Mouse (Mus musculus) forebrain, postnatal 0 days (tissue): ENCODE results near the gene Adam1a. TPM values are rescaled to one million over a fixed set of nuclear protein-coding genes. Genes with fewer than 3 reads are reported as not detected.

Experiments
- ATAC-seq: fragments of 200-750 bp; cut with Nextera tagmentation; 2 replicates; pipeline ENCODE4 v1.8.0; 2017; ENCODE audit warnings: mild to moderate bottlenecking, moderate library complexity
- DNase-seq: peaks from one replicate; pipeline ENCODE4 v3.0.0-alpha.2; 2015
- H3K27ac ChIP-seq: fragments of 300-500 bp; sonication (generic); 2 replicates; pipeline ENCODE4 v1.5.1; 2014; ENCODE audit warnings: low read depth, mild to moderate bottlenecking, antibody characterized with exemption, low read length, moderate library complexity, mixed read lengths
- H3K27me3 ChIP-seq: fragments of 300-500 bp; sonication (generic); 2 replicates; pipeline ENCODE4 v1.6.1; 2014; ENCODE audit warnings: mild to moderate bottlenecking, low read length, mixed read lengths; ENCODE audit not compliant: insufficient read depth
- H3K36me3 ChIP-seq: fragments of 300-500 bp; sonication (generic); 2 replicates; pipeline ENCODE4 v1.6.1; 2014; ENCODE audit warnings: mild to moderate bottlenecking, moderate library complexity; ENCODE audit not compliant: insufficient read depth
- H3K4me1 ChIP-seq: fragments of 300-500 bp; sonication (generic); 2 replicates; pipeline ENCODE4 v1.6.1; 2014; ENCODE audit warnings: antibody characterized with exemption; ENCODE audit not compliant: insufficient read depth
- H3K4me2 ChIP-seq: fragments of 300-500 bp; sonication (generic); 2 replicates; pipeline ENCODE4 v1.6.1; 2014; ENCODE audit warnings: low read depth, mild to moderate bottlenecking, moderate library complexity
- H3K4me3 ChIP-seq: fragments of 300-500 bp; sonication (generic); 2 replicates; pipeline ENCODE4 v1.5.1; 2014; ENCODE audit warnings: low read depth, low read length, mixed read lengths
- H3K9ac ChIP-seq: fragments of 300-500 bp; sonication (generic); 2 replicates; pipeline ENCODE4 v1.6.1; 2014; ENCODE audit warnings: mild to moderate bottlenecking
- H3K9me3 ChIP-seq: fragments of 300-500 bp; sonication (generic); 2 replicates; pipeline ENCODE4 v1.6.1; 2016; ENCODE audit warnings: low read length
- CTCF ChIP-seq: sonication (generic); IDR thresholded peaks from 2 replicates; pipeline ENCODE4 v1.5.1; 2016; ENCODE audit warnings: antibody characterized with exemption, control low read depth, low read depth
- WGBS: fragments of 180-500 bp; shearing (Covaris S2); extraction: QIAGEN DNeasy Blood & Tissue Kit; methylation state at CpG from one replicate; pipeline ENCODE4 v1.1.7; 2014; 5-methylcytosine and 5-hydroxymethylcytosine counted together
- polyA plus RNA-seq: library from polyadenylated mRNA; unstranded; fragments of >200 nt; fragmentation: Nextera tagmentation; extraction: Ambion mirVana; gene quantifications from 2 replicates; pipeline ENCODE4 v1.2.1, GENCODE M21; 2015
- total RNA-seq: library from RNA; depleted of rRNA; stranded (reverse); fragments of >200 nt; gene quantifications from 2 replicates; pipeline ENCODE4 v1.2.3, GENCODE M21; 2014

Gene Adam1a
- total and polyA plus RNA-seq, 2 experiments from 2014 or later: 1.3 to 20.1 TPM

- TF ChIP-seq CTCF: no peak
- Histone ChIP-seq H3K27me3 (no peaks in the 10 kb centered on the region), H3K9me3 (no peaks in the 10 kb centered on the region), H3K9ac (no peak overlapping the region), H3K27ac (no peak overlapping the region), H3K4me2 (no peak overlapping the region), H3K4me1 (no peaks in the 10 kb centered on the region), H3K36me3 (no peaks in the 10 kb centered on the region), H3K4me3 (no peak overlapping the region)
- ATAC-seq (no peak), DNase-seq (no peak)
- 62% methylated on average over 11 of the region's 11 CpGs for WGBS
Measured at GRCm38 (mm10) chr5:121591417-121592063, 46.3 kb upstream of the Adam1a start.

GRCm38 (mm10) chr5:121589928-121590327, 44.6 kb upstream of the Adam1a start:
- no peak for ATAC-seq
- Histone ChIP-seq H3K27ac (no peak overlapping the region), H3K4me3 (no peak overlapping the region), H3K9ac (no peak overlapping the region), H3K4me2 (no peak overlapping the region), H3K9me3 (no peaks in the 10 kb centered on the region), H3K36me3 (no peaks in the 10 kb centered on the region), H3K27me3 (no peaks in the 10 kb centered on the region), H3K4me1 (no peaks in the 10 kb centered on the region)
- no peak for TF ChIP-seq CTCF
- 88% methylated on average over 6 of the region's 6 CpGs for WGBS
- DNase-seq: no peak

- no peak for ATAC-seq
- no peak for TF ChIP-seq CTCF
- H3K27me3 ChIP-seq: no peaks in the 10 kb centered on the region
- no peaks in the 10 kb centered on the region for H3K4me1 ChIP-seq
- H3K4me3 ChIP-seq: no peak overlapping the region
- no peak overlapping the region for H3K4me2 ChIP-seq
- no peaks in the 10 kb centered on the region for H3K9me3 ChIP-seq
- no peak overlapping the region for H3K9ac ChIP-seq
- H3K36me3 ChIP-seq: no peaks in the 10 kb centered on the region
- DNase-seq: no peak
- H3K27ac ChIP-seq: peak overlapping the region; percentile 15; the same call in 1 of the 2 replicates
- WGBS: 80% methylated on average over 6 of the region's 6 CpGs
Measured at GRCm38 (mm10) chr5:121586400-121587039, 41.2 kb upstream of the Adam1a start.

- DNase-seq: no peak
- no peak for TF ChIP-seq CTCF
- Histone ChIP-seq H3K4me3 (no peak overlapping the region), H3K27ac (no peak overlapping the region), H3K4me2 (no peak overlapping the region), H3K27me3 (no peaks in the 10 kb centered on the region), H3K9me3 (no peaks in the 10 kb centered on the region), H3K4me1 (no peaks in the 10 kb centered on the region), H3K36me3 (no peaks in the 10 kb centered on the region), H3K9ac (no peak overlapping the region)
- ATAC-seq: no peak
- WGBS: 86% methylated on average over 5 of the region's 5 CpGs
Measured at GRCm38 (mm10) chr5:121585699-121586098, 40.4 kb upstream of the Adam1a start.

- Histone ChIP-seq H3K9me3 (no peaks in the 10 kb centered on the region), H3K9ac (no peak overlapping the region), H3K4me2 (no peak overlapping the region), H3K4me1 (no peaks in the 10 kb centered on the region), H3K27me3 (no peaks in the 10 kb centered on the region), H3K36me3 (0 out of 2 replicates have a peak, but pooled peaks cover 5% of the 10 kb centered on the region), H3K4me3 (no peak overlapping the region), H3K27ac (no peak overlapping the region)
- no peak for TF ChIP-seq CTCF
- DNase-seq (no peak), ATAC-seq (no peak)
- WGBS: 96% methylated on average over 10 of the region's 10 CpGs
Measured at GRCm38 (mm10) chr5:121585005-121585404, 39.7 kb upstream of the Adam1a start.

- Histone ChIP-seq H3K4me2 (no peak overlapping the region), H3K4me1 (no peaks in the 10 kb centered on the region), H3K9ac (no peak overlapping the region), H3K36me3 (peaks cover 14% of the 10 kb centered on the region; the same call in 1 of the 2 replicates), H3K9me3 (no peaks in the 10 kb centered on the region), H3K27me3 (no peaks in the 10 kb centered on the region), H3K4me3 (no peak overlapping the region), H3K27ac (no peak overlapping the region)
- ATAC-seq (peak; percentile 69), DNase-seq (peak; percentile 53)
- 58% methylated on average over 12 of the region's 12 CpGs for WGBS
- TF ChIP-seq CTCF: peak; percentile 63
Measured at GRCm38 (mm10) chr5:121583765-121584501, 38.7 kb upstream of the Adam1a start.

GRCm38 (mm10) chr5:121581945-121582344, 36.7 kb upstream of the Adam1a start:
- no peaks in the 10 kb centered on the region for H3K4me1 ChIP-seq
- no peak for ATAC-seq
- no peak overlapping the region for H3K4me3 ChIP-seq
- no peak overlapping the region for H3K27ac ChIP-seq
- no peaks in the 10 kb centered on the region for H3K9me3 ChIP-seq
- no peak for TF ChIP-seq CTCF
- H3K36me3 ChIP-seq: peaks cover 25% of the 10 kb centered on the region
- DNase-seq: no peak
- WGBS: 92% methylated on average over 8 of the region's 8 CpGs
- H3K27me3 ChIP-seq: no peaks in the 10 kb centered on the region
- H3K9ac ChIP-seq: no peak overlapping the region
- H3K4me2 ChIP-seq: no peak overlapping the region
